9 mouse cellular contexts compared by ENCODE assay signal in genomic region chr6:121337770-121338518, GRCm38 (mm10). TPM values are rescaled to one million over a fixed set of nuclear protein-coding genes. Genes with fewer than 3 reads are reported as not detected.
A peak's percentile ranks its signal among the peaks of the same experiment; 100 is the strongest.
DNase-seq lines count a peak whose midpoint lies in the region; ATAC-seq and TF ChIP-seq lines count a peak whose summit lies in the region.
"Had no signal": no experiment of that assay in that cellular context is flagged by ENCODE, and none has a peak within 500 bp of the region (broad histone marks: within the 10 kb centered on the region; RNA-seq: fewer than 3 reads in every experiment).

No protein-coding gene starts in this region.

- peak; percentile 71 for ATAC-seq in erythroblast, adult 5-6 weeks (replicated peaks; ENCODE audit: low FRiP score, poor library complexity, severe bottlenecking)
- ATAC-seq in kidney, embryonic 15.5 days (replicated peaks; ENCODE audit: low FRiP score): peak; percentile 72
- ATAC-seq in limb, embryonic 14.5 days (ENCODE audit: low FRiP score, low read depth): peak; percentile 53; the same call in 1 of the 2 replicates

- no peak for TF ChIP-seq POLR2A in bone marrow macrophage, adult 2 months (IDR thresholded peaks at IDR 0.05; ENCODE audit: borderline replicate concordance, low read depth, low read length)
- TF ChIP-seq POLR2A in limb, embryonic 14.5 days (IDR thresholded peaks at IDR 0.05; ENCODE audit: borderline replicate concordance, extremely low read depth, insufficient read depth, insufficient read length): no peak

- no peaks in the 10 kb centered on the region for H3K9me3 ChIP-seq in heart, embryonic 10.5 days
- no peaks in the 10 kb centered on the region for H3K9me3 ChIP-seq in kidney, embryonic 15.5 days (replicated peaks)
- H3K9me3 ChIP-seq in limb, embryonic 14.5 days (ENCODE audit: control insufficient read depth, low read length): no peaks in the 10 kb centered on the region
- H3K9me3 ChIP-seq: embryonic facial prominence, embryonic 15.5 days had no signal

- peaks cover 37% of the 10 kb centered on the region for H3K27me3 ChIP-seq in heart, embryonic 10.5 days (ENCODE audit: insufficient read depth, poor library complexity, severe bottlenecking)
- no peaks in the 10 kb centered on the region for H3K27me3 ChIP-seq in kidney, embryonic 15.5 days
- no peaks in the 10 kb centered on the region for H3K27me3 ChIP-seq in limb, embryonic 14.5 days (ENCODE audit: control insufficient read depth, insufficient read depth, low read length)
- H3K27me3 ChIP-seq: embryonic facial prominence, embryonic 15.5 days had no signal

- TF ChIP-seq CTCF in bone marrow macrophage, adult 2 months (IDR thresholded peaks at IDR 0.05; ENCODE audit: low read depth, low read length): peak; percentile 94

- peak overlapping the region; percentile 49 for H3K27ac ChIP-seq in bone marrow macrophage, adult 2 months (ENCODE audit: insufficient read depth, low read depth, low read length)
- no peak overlapping the region for H3K27ac ChIP-seq in heart, embryonic 10.5 days
- H3K27ac ChIP-seq in kidney, embryonic 15.5 days: no peak overlapping the region
- no peak overlapping the region for H3K27ac ChIP-seq in limb, embryonic 14.5 days (replicated peaks; ENCODE audit: low read depth, low read length)
- H3K27ac ChIP-seq: embryonic facial prominence, embryonic 15.5 days had no signal

- peaks cover 52% of the 10 kb centered on the region for H3K4me1 ChIP-seq in bone marrow macrophage, adult 2 months (ENCODE audit: control insufficient read depth, insufficient read depth, low read length)
- peaks cover 14% of the 10 kb centered on the region for H3K4me1 ChIP-seq in heart, embryonic 10.5 days
- H3K4me1 ChIP-seq in kidney, embryonic 15.5 days: peaks cover 4% of the 10 kb centered on the region
- no peaks in the 10 kb centered on the region for H3K4me1 ChIP-seq in limb, embryonic 14.5 days (ENCODE audit: control insufficient read depth, insufficient read depth, low read length)
- H3K4me1 ChIP-seq: embryonic facial prominence, embryonic 15.5 days had no signal

- no peak overlapping the region for H3K4me3 ChIP-seq in bone marrow macrophage, adult 2 months (ENCODE audit: insufficient read depth, low read length)
- no peak overlapping the region for H3K4me3 ChIP-seq in heart, embryonic 10.5 days
- H3K4me3 ChIP-seq in kidney, embryonic 15.5 days (replicated peaks): no peak overlapping the region
- no peak overlapping the region for H3K4me3 ChIP-seq in limb, embryonic 14.5 days (replicated peaks; ENCODE audit: low read length)
- H3K4me3 ChIP-seq: embryonic facial prominence, embryonic 15.5 days had no signal

- DNase-seq in CD4-positive, CD25-positive, alpha-beta regulatory T cell, adult 2 months (ENCODE audit: low read depth, low spot score): peak; percentile 85
- peak; percentile 84 for DNase-seq in heart, embryonic 10.5 days (ENCODE audit: low spot score)
- DNase-seq in limb, embryonic 14.5 days (ENCODE audit: low spot score): peak; percentile 79
- peak; percentile 66 to 79 for DNase-seq in monocyte, adult 2 months (ENCODE audit: low read depth in 1 of 2, low spot score in 2 of 2)
- DNase-seq in spleen, postnatal 14 days (ENCODE audit: low spot score in 2 of 2): peak; percentile 52 to 66

- no peak overlapping the region for H3K4me2 ChIP-seq in kidney, embryonic 15.5 days
- H3K4me2 ChIP-seq in limb, embryonic 14.5 days (replicated peaks; ENCODE audit: low read depth, low read length, severe bottlenecking): no peak overlapping the region
- H3K4me2 ChIP-seq: embryonic facial prominence, embryonic 15.5 days had no signal

- WGBS in heart, embryonic 10.5 days: 23% methylated on average over 3 of the region's 3 CpGs
- 35% methylated on average over 3 of the region's 3 CpGs for WGBS in kidney, embryonic 15.5 days
- 27% methylated on average over 3 of the region's 3 CpGs for WGBS in limb, embryonic 14.5 days

- H3K9ac ChIP-seq in kidney, embryonic 15.5 days: no peak overlapping the region
- no peak overlapping the region for H3K9ac ChIP-seq in limb, embryonic 14.5 days (ENCODE audit: low read depth, low read length, severe bottlenecking)
- H3K9ac ChIP-seq: embryonic facial prominence, embryonic 15.5 days had no signal

- no peaks in the 10 kb centered on the region for H3K36me3 ChIP-seq in heart, embryonic 10.5 days
- no peaks in the 10 kb centered on the region for H3K36me3 ChIP-seq in kidney, embryonic 15.5 days
- no peaks in the 10 kb centered on the region for H3K36me3 ChIP-seq in limb, embryonic 14.5 days (ENCODE audit: control insufficient read depth, insufficient read depth, low read length)
- H3K36me3 ChIP-seq: embryonic facial prominence, embryonic 15.5 days had no signal

RNA-seq across cellular contexts. Expression of gene Slc6a12, which starts 4.9 kb away (rescaled TPM):
- 20.5 and 25.7 TPM in 2 replicates for polyA plus RNA-seq in bone marrow macrophage, adult 2 months (2012; ENCODE audit: insufficient read depth, insufficient read length, missing spikeins)
- 0.63 and 1.7 TPM in 2 replicates for total RNA-seq in erythroblast, adult 5-6 weeks (2015; ENCODE audit: low replicate concordance)
- 1.9 and 3.2 TPM in 2 replicates for total RNA-seq in erythroblast, adult 5-6 weeks (2017; ENCODE audit: low replicate concordance)
- 0.25 TPM in 1 of 2 replicates, not detected in the other for polyA plus RNA-seq in heart, embryonic 10.5 days (2016; fragmentation: Nextera tagmentation; extraction: Ambion mirVana)
- polyA plus RNA-seq in kidney, embryonic 15.5 days (2015; fragmentation: Nextera tagmentation; extraction: Ambion mirVana): 0.44 and 0.51 TPM in 2 replicates
- polyA plus RNA-seq in limb, embryonic 14.5 days (2012; rRNA removed): 0.23 and 0.35 TPM in 2 replicates
- polyA plus RNA-seq in limb, embryonic 14.5 days (2014; fragmentation: Nextera tagmentation; extraction: Ambion mirVana): not detected in 2 replicates
- polyA plus RNA-seq: embryonic facial prominence, embryonic 15.5 days had no signal

RNA-seq across cellular contexts. Expression of gene Slc6a13, which starts 37.9 kb away (rescaled TPM):
- polyA plus RNA-seq in bone marrow macrophage, adult 2 months (2012; ENCODE audit: insufficient read depth, insufficient read length, missing spikeins): 1.1 and 1.3 TPM in 2 replicates
- 1.7 and 3.1 TPM in 2 replicates for total RNA-seq in erythroblast, adult 5-6 weeks (2015; ENCODE audit: low replicate concordance)
- total RNA-seq in erythroblast, adult 5-6 weeks (2017; ENCODE audit: low replicate concordance): 0.56 and 1.4 TPM in 2 replicates
- 10.9 and 12.2 TPM in 2 replicates for polyA plus RNA-seq in heart, embryonic 10.5 days (2016; fragmentation: Nextera tagmentation; extraction: Ambion mirVana)
- polyA plus RNA-seq in kidney, embryonic 15.5 days (2015; fragmentation: Nextera tagmentation; extraction: Ambion mirVana): 21.6 and 22.2 TPM in 2 replicates
- 3.2 and 3.3 TPM in 2 replicates for polyA plus RNA-seq in limb, embryonic 14.5 days (2012; rRNA removed)
- polyA plus RNA-seq in limb, embryonic 14.5 days (2014; fragmentation: Nextera tagmentation; extraction: Ambion mirVana): 2.4 and 2.6 TPM in 2 replicates

Comparison
In these comparisons a context has a peak if more than half of its experiments do, and no peak if none do; other contexts are left out.
1. RNA of gene Slc6a12, which starts 4.9 kb away (polyA plus RNA-seq): 20.5 to 25.7 TPM in bone marrow macrophage, adult 2 months; 0.44 to 0.51 TPM in kidney, embryonic 15.5 days, 0.25 TPM in heart, embryonic 10.5 days and 0.23 to 0.35 TPM in limb, embryonic 14.5 days; every median in the first group is over 10 times any median in the second.
2. Peak in every context shown above with its lines, with median percentiles within 50 percentile points of each other: DNase-seq and ATAC-seq.